Mouse (Mus musculus) heart, embryonic 15.5 days (tissue): ENCODE results near the gene Mlana. TPM values are rescaled to one million over a fixed set of nuclear protein-coding genes. Genes with fewer than 3 reads are reported as not detected.

Experiments
- ATAC-seq: fragments of 200-750 bp; cut with Nextera tagmentation; replicated peaks from 2 replicates; pipeline ENCODE4 v1.8.0; 2017; ENCODE audit warnings: low read depth, moderate TSS enrichment; ENCODE audit not compliant: insufficient number of reproducible peaks, insufficient read depth, low FRiP score
- H3K27ac ChIP-seq: fragments of 300-500 bp; sonication (generic); 2 replicates; pipeline ENCODE4 v1.5.1; 2015; ENCODE audit warnings: mild to moderate bottlenecking, inconsistent platforms
- H3K27me3 ChIP-seq: fragments of 300-500 bp; sonication (generic); 2 replicates; pipeline ENCODE4 v1.6.1; 2015; ENCODE audit warnings: inconsistent platforms
- H3K36me3 ChIP-seq: fragments of 300-500 bp; sonication (generic); 2 replicates; pipeline ENCODE4 v1.6.1; 2015; ENCODE audit warnings: mild to moderate bottlenecking, inconsistent platforms
- H3K4me1 ChIP-seq: fragments of 300-500 bp; sonication (generic); replicated peaks from 2 replicates; pipeline ENCODE4 v1.6.1; 2015; ENCODE audit warnings: inconsistent platforms
- H3K4me2 ChIP-seq: fragments of 300-500 bp; sonication (generic); 2 replicates; pipeline ENCODE4 v1.6.1; 2015; ENCODE audit warnings: inconsistent platforms, mild to moderate bottlenecking, moderate library complexity
- H3K4me3 ChIP-seq: fragments of 300-500 bp; sonication (generic); 2 replicates; pipeline ENCODE4 v1.5.1; 2015; ENCODE audit warnings: mild to moderate bottlenecking, inconsistent platforms
- H3K9ac ChIP-seq: fragments of 300-500 bp; sonication (generic); 2 replicates; pipeline ENCODE4 v1.6.1; 2015; ENCODE audit warnings: mild to moderate bottlenecking, inconsistent platforms
- H3K9me3 ChIP-seq: fragments of 300-500 bp; sonication (generic); replicated peaks from 2 replicates; pipeline ENCODE4 v1.6.1; 2016; ENCODE audit warnings: inconsistent platforms
- WGBS: fragments of 180-500 bp; shearing (Covaris S2); methylation state at CpG from one replicate; pipeline ENCODE4 v1.1.7; 2015; ENCODE audit warnings: mixed read lengths; 5-methylcytosine and 5-hydroxymethylcytosine counted together
- polyA plus RNA-seq: library from polyadenylated mRNA; unstranded; fragments of >200 nt; fragmentation: Nextera tagmentation; extraction: Ambion mirVana; gene quantifications from 2 replicates; pipeline ENCODE4 v1.2.1, GENCODE M21; 2015

Gene Mlana
- polyA plus RNA-seq, 1 experiment from 2014 or later, result 0.83 TPM

- WGBS, result 54% methylated on average over 9 of the region's 9 CpGs
- no peak overlapping the region for H3K4me2 ChIP-seq
- H3K27me3 ChIP-seq, result peaks cover 19% of the 10 kb centered on the region
These were observed 22.0 kb upstream of the Mlana start for GRCm38 (mm10) chr19:29675562-29676078.

GRCm38 (mm10) chr19:29676479-29677193 lies 21.0 kb upstream of the Mlana start:
- Histone ChIP-seq H3K27me3 (peaks cover 19% of the 10 kb centered on the region), H3K4me3 (no peak overlapping the region), H3K27ac (no peak overlapping the region), H3K4me1 (peaks cover 3% of the 10 kb centered on the region), H3K4me2 (no peak overlapping the region), H3K36me3 (no peaks in the 10 kb centered on the region), H3K9ac (no peak overlapping the region), H3K9me3 (no peaks in the 10 kb centered on the region)
- WGBS, result 84% methylated on average over 10 of the region's 10 CpGs
- ATAC-seq, result no peak

More at GRCm38 (mm10) chr19:29675562-29676078, 22.0 kb upstream of the Mlana start:
- H3K9me3 ChIP-seq, result no peaks in the 10 kb centered on the region
- H3K4me3 ChIP-seq, result no peak overlapping the region
- no peak overlapping the region for H3K27ac ChIP-seq
- no peak overlapping the region for H3K9ac ChIP-seq
- no peaks in the 10 kb centered on the region for H3K36me3 ChIP-seq
- ATAC-seq, result no peak
- H3K4me1 ChIP-seq, result peaks cover 3% of the 10 kb centered on the region

DNA sequence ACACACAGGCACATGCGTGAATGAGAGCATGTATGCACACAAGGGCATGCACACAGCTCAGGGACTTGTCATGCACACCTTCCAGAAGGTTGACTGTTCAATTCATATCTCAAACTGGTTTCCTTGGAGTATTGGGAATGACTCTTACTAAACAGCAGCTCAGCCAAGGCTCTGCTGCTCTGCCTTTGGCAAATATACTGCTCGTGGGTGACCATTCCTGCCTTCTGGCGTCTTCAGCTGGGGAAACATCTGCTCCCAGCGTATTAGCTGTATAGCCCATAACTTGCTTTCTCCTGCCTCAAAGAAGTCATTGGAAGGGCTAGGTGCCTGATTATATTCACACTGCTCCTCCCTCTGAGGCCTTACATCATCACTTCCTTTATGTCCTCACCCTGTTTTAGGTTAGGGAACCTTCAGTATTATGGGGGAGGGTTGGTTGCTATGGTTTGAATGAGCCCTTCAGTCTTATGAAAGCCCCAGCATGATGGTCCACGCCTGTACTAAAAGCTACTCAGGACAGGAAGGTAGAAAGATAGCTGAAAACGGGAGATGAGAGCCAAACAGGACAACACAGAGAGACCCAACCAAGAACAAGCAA lies 19.3 kb upstream of the Mlana start:
- Histone ChIP-seq H3K4me1 (peaks cover 3% of the 10 kb centered on the region), H3K27me3 (peaks cover 19% of the 10 kb centered on the region)

DNA sequence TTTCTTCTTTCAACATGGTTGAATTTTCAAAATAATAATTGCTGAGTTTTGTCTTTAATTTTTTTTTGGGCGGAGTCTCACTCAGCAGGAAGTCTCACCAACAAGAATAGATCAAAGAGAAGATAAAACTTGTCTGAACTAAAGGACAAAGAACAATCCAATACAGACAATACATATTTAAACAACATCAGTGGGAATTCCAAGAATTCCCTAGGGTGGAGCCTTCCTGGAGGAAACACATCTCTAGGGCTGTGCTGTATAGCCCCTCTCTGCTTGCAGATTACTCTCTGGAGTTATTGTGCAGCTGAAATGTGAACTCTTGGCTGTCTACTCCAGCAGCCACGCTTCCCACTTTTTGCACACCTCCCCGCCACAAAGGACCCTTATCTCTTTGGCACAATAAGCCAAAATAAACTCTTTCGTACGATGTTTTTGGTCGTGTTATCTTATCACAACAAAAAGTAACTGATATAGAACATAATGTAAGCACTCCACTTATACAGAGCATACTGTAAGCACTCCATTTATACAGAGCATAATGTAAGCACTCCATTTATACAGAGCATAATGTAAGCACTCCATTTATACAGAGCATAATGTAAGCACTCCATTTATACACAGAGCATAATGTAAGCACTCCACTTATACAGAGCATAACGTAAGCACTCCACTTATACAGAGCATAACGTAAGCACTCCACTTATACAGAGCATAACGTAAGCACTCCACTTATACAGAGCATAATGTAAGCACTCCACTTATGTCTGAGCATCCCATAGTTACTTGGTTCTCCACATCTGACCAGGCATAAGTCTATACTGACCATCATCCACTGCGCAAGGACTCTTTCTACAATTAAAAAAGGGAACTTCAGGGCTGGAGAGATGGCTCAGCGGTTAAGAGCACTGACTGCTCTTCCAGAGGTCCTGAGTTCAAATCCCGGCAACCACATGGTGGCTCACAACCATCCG lies 17.2 kb upstream of the Mlana start:
- H3K4me1 ChIP-seq, result peaks cover 3% of the 10 kb centered on the region
- no peak overlapping the region for H3K4me2 ChIP-seq
- H3K27me3 ChIP-seq, result peaks cover 10% of the 10 kb centered on the region
- peaks cover 5% of the 10 kb centered on the region; the same call in 1 of the 2 replicates for H3K9me3 ChIP-seq
- H3K9ac ChIP-seq, result no peak overlapping the region
- WGBS, result 53% methylated on average over 13 of the region's 13 CpGs
- H3K27ac ChIP-seq, result no peak overlapping the region
- H3K4me3 ChIP-seq, result no peak overlapping the region
- ATAC-seq, result no peak
- H3K36me3 ChIP-seq, result no peaks in the 10 kb centered on the region

More for the DNA sequence above, 19.3 kb upstream of the Mlana start:
- Histone ChIP-seq H3K4me3 (no peak overlapping the region), H3K9ac (no peak overlapping the region), H3K27ac (no peak overlapping the region), H3K9me3 (no peaks in the 10 kb centered on the region), H3K36me3 (no peaks in the 10 kb centered on the region), H3K4me2 (no peak overlapping the region)
- WGBS, result 78% methylated on average over 6 of the region's 6 CpGs
- no peak for ATAC-seq

- H3K27me3 ChIP-seq, result 0 out of 2 replicates have a peak, but pooled peaks cover 2% of the 10 kb centered on the region
These were observed 13.6 kb upstream of the Mlana start for GRCm38 (mm10) chr19:29683844-29684540.

DNA sequence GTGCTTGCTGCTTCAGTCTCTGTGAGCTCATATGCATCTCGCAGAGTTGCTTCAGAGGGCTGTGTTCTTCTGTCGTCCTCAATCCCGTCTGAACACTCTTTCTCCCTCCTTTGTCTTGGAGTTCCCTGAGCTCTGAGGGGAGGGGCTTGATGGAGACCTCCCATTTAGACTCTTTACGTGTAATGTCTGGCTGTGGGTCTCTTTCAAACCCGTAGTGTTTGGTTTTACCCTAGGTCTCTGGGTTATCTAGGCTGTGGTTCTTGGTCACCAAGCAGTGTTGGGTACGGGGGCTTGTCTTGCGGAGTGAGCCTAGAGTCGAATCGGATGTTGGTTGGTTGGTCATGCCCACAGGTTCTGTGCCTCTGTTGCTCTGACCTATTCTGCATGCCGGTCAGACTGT lies 2.6 kb upstream of the Mlana start:
- WGBS, result 87% methylated on average over 10 of the region's 10 CpGs
- ATAC-seq, result no peak
- H3K9ac ChIP-seq, result no peak overlapping the region

More at GRCm38 (mm10) chr19:29683844-29684540, 13.6 kb upstream of the Mlana start:
- H3K4me1 ChIP-seq, result peaks cover 3% of the 10 kb centered on the region
- no peak overlapping the region for H3K4me2 ChIP-seq
- H3K9me3 ChIP-seq, result peaks cover 6% of the 10 kb centered on the region; the same call in 1 of the 2 replicates
- no peak overlapping the region for H3K4me3 ChIP-seq
- WGBS, result 49% methylated on average over 16 of the region's 16 CpGs
- 0 out of 2 replicates have a peak, but pooled peaks have one; percentile 27 for ATAC-seq
- H3K36me3 ChIP-seq, result no peaks in the 10 kb centered on the region
- no peak overlapping the region for H3K27ac ChIP-seq
- H3K9ac ChIP-seq, result no peak overlapping the region

DNA sequence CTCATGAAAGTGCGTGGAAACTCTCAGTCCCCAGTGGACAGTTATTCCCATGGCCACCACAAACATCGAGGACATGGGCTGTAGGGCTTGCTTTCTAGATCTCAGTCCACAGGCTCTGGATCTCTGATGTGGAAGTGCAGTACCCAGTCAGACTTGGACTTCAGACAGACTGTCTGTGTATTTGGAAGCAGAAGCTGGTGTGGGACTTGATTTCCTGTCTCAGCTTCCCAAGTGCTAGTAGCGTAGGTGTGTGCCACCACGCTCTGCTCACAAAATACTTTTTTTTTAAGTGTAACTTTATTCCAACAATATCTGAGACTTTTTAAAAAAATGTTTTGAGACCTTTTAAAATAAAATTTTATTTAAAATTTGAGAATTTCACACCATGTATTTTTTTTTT lies 1.3 kb upstream of the Mlana start:
- peaks cover 6% of the 10 kb centered on the region for H3K4me1 ChIP-seq
- no peak for ATAC-seq
- WGBS, result 91% methylated on average over 4 of the region's 4 CpGs

More for the DNA sequence above, 2.6 kb upstream of the Mlana start:
- peaks cover 6% of the 10 kb centered on the region for H3K4me1 ChIP-seq
- H3K36me3 ChIP-seq, result no peaks in the 10 kb centered on the region
- no peaks in the 10 kb centered on the region for H3K27me3 ChIP-seq
- no peak overlapping the region for H3K4me2 ChIP-seq
- no peaks in the 10 kb centered on the region for H3K9me3 ChIP-seq
- H3K4me3 ChIP-seq, result no peak overlapping the region
- H3K27ac ChIP-seq, result no peak overlapping the region

GRCm38 (mm10) chr19:29696840-29697239 lies 784 bp upstream of the Mlana start:
- H3K36me3 ChIP-seq, result no peaks in the 10 kb centered on the region
- H3K4me2 ChIP-seq, result peak overlapping the region; percentile 16; the same call in 1 of the 2 replicates
- no peaks in the 10 kb centered on the region for H3K9me3 ChIP-seq
- no peak for ATAC-seq
- no peak overlapping the region for H3K27ac ChIP-seq
- no peak overlapping the region for H3K4me3 ChIP-seq
- no peak overlapping the region for H3K9ac ChIP-seq
- H3K27me3 ChIP-seq, result no peaks in the 10 kb centered on the region
- peaks cover 6% of the 10 kb centered on the region for H3K4me1 ChIP-seq

More for the DNA sequence above, 1.3 kb upstream of the Mlana start:
- no peak overlapping the region for H3K4me3 ChIP-seq
- H3K36me3 ChIP-seq, result no peaks in the 10 kb centered on the region
- no peak overlapping the region for H3K4me2 ChIP-seq
- H3K27me3 ChIP-seq, result no peaks in the 10 kb centered on the region
- H3K9me3 ChIP-seq, result no peaks in the 10 kb centered on the region
- no peak overlapping the region for H3K9ac ChIP-seq
- no peak overlapping the region for H3K27ac ChIP-seq

DNA sequence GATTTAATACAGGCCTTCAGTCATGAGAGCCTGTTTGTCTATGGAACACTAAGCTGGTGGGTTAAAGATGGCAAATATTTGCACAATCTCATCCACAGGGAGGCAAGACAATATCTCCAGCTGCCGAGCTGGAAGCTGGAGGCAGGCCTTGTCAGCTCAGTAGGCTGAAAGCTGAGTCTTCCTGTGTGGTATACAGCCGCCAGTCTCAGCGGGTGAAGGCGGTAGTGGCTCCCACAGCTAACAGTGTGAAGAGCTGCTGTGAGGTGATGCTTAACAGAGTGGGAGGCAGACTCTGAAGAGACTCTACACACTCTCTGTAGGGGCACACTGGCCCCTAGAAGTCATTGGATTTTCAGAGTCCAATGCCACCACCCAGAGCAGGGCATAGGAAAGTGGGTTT lies 4.1 kb downstream of the Mlana start:
- Histone ChIP-seq H3K4me3 (no peak overlapping the region), H3K9ac (no peak overlapping the region), H3K27me3 (no peaks in the 10 kb centered on the region), H3K27ac (no peak overlapping the region), H3K36me3 (no peaks in the 10 kb centered on the region), H3K4me1 (peaks cover 6% of the 10 kb centered on the region), H3K4me2 (no peak overlapping the region), H3K9me3 (no peaks in the 10 kb centered on the region)
- ATAC-seq, result no peak
- WGBS, result 58% methylated on average over 4 of the region's 4 CpGs

DNA sequence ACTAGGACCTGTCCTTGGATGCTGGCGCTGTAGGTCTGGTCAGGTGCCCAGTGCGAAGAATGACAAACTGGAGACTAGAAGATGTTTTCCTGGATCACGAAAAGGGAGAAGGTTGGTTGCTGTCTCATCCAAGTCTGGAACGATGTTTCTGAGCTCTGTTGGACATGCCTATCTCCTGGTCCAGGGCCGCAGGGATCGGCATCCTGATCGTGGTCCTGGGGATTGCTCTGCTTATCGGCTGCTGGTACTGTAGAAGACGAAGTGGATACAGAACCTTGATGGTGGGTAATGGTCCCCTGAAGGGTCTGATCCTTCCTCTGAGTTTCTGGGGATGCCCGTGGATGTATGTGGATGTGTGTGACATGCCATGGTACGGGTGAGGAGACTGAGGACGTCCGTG lies 6.8 kb downstream of the Mlana start:
- no peak overlapping the region for H3K9ac ChIP-seq
- no peak overlapping the region for H3K4me3 ChIP-seq
- ATAC-seq, result no peak
- 91% methylated on average over 13 of the region's 13 CpGs for WGBS
- H3K9me3 ChIP-seq, result no peaks in the 10 kb centered on the region
- no peaks in the 10 kb centered on the region for H3K27me3 ChIP-seq
- no peaks in the 10 kb centered on the region for H3K36me3 ChIP-seq
- no peak overlapping the region for H3K4me2 ChIP-seq
- no peak overlapping the region for H3K27ac ChIP-seq
- no peaks in the 10 kb centered on the region for H3K4me1 ChIP-seq
